In genomic region chr4:44664004-44664766, GRCm38 (mm10) we compare ENCODE assay signal across 8 mouse cellular contexts. TPM values are rescaled to one million over a fixed set of nuclear protein-coding genes. Genes with fewer than 3 reads are reported as not detected.
DNase-seq lines count a peak whose midpoint lies in the region; ATAC-seq and TF ChIP-seq lines count a peak whose summit lies in the region.

No protein-coding gene starts in this region.

- H3K27me3 ChIP-seq in heart, embryonic 11.5 days (ENCODE audit: control insufficient read depth, insufficient read depth, low read length) = peaks cover 61% of the 10 kb centered on the region
- peaks cover 79% of the 10 kb centered on the region for H3K27me3 ChIP-seq in limb, embryonic 15.5 days

- H3K9ac ChIP-seq in heart, embryonic 11.5 days (ENCODE audit: low read depth, low read length) = peak overlapping the region; percentile 39; the same call in 1 of the 2 replicates
- H3K9ac ChIP-seq in limb, embryonic 15.5 days = no peak overlapping the region

- no peaks in the 10 kb centered on the region for H3K36me3 ChIP-seq in heart, embryonic 11.5 days (ENCODE audit: control insufficient read depth, insufficient read depth, low read length)
- H3K36me3 ChIP-seq in limb, embryonic 15.5 days = no peaks in the 10 kb centered on the region

- no peak for DNase-seq in heart, postnatal 25 days (ENCODE audit: low spot score)
- DNase-seq in ES-CJ7 (ENCODE audit: low read depth, low spot score) (peak; percentile 26), adipocyte (ENCODE audit: low spot score) (no peak)
- peak; percentile 6 to 15 for DNase-seq in heart, postnatal 14 days
- DNase-seq in right cerebral cortex, postnatal 14 days = peak; percentile 33

- TF ChIP-seq POLR2A in cortical plate, adult 2 months (IDR thresholded peaks at IDR 0.05; ENCODE audit: extremely low read depth, insufficient read depth, low read length) = no peak

- H3K9me3 ChIP-seq in heart, embryonic 11.5 days (replicated peaks; ENCODE audit: control insufficient read depth, low read length) = no peaks in the 10 kb centered on the region
- no peaks in the 10 kb centered on the region for H3K9me3 ChIP-seq in limb, embryonic 15.5 days

- no peak for ATAC-seq in heart, embryonic 11.5 days (replicated peaks; ENCODE audit: insufficient number of reproducible peaks, low FRiP score, low TSS enrichment)
- no peak for ATAC-seq in limb, embryonic 15.5 days (ENCODE audit: insufficient number of reproducible peaks, low FRiP score, low TSS enrichment, low read depth)

- no peaks in the 10 kb centered on the region; the same call in 1 of the 2 replicates for H3K4me1 ChIP-seq in heart, embryonic 11.5 days (ENCODE audit: control insufficient read depth, insufficient read depth, low read length)
- H3K4me1 ChIP-seq in cortical plate, adult 2 months (ENCODE audit: control insufficient read depth, insufficient read depth, low read length) = no peaks in the 10 kb centered on the region
- peaks cover 13% of the 10 kb centered on the region for H3K4me1 ChIP-seq in limb, embryonic 15.5 days

- intact Hi-C loops in heart, postnatal 25 days (cut with DNase I) = no loop called here
- intact Hi-C loops in heart, postnatal 14 days (cut with DNase I) = no loop called here

- peak overlapping the region; percentile 62 for H3K4me3 ChIP-seq in heart, embryonic 11.5 days (ENCODE audit: low read depth, low read length)
- H3K4me3 ChIP-seq in cortical plate, adult 2 months (ENCODE audit: insufficient read depth, low read length) = peak overlapping the region; percentile 22
- peak overlapping the region; percentile 51 for H3K4me3 ChIP-seq in limb, embryonic 15.5 days

- no peak for TF ChIP-seq CTCF in cortical plate, adult 2 months (IDR thresholded peaks at IDR 0.05; ENCODE audit: extremely low read depth, insufficient read depth, low read length)

- no peak overlapping the region for H3K27ac ChIP-seq in heart, embryonic 11.5 days (ENCODE audit: low read depth, low read length)
- no peak overlapping the region for H3K27ac ChIP-seq in cortical plate, adult 2 months (ENCODE audit: insufficient read depth, low read length)
- no peak overlapping the region for H3K27ac ChIP-seq in limb, embryonic 15.5 days

- H3K4me2 ChIP-seq in heart, embryonic 11.5 days = peak overlapping the region; percentile 99
- peak overlapping the region; percentile 94 for H3K4me2 ChIP-seq in limb, embryonic 15.5 days

- WGBS in heart, embryonic 11.5 days (ENCODE audit: insufficient replicate concordance) = under 1% methylated on average over 81 of the region's 81 CpGs
- WGBS in limb, embryonic 15.5 days = under 1% methylated on average over 81 of the region's 81 CpGs

RNA-seq across cellular contexts. Expression of gene Pax5, which starts 46.1 kb away (rescaled TPM):
- not detected in 2 replicates for polyA plus RNA-seq in heart, embryonic 11.5 days (2014; fragmentation: Nextera tagmentation; extraction: Ambion mirVana)
- 1 to 10 TPM in 1 of 2 experiments, under 1 TPM in 1; 0.65 to 1.1 TPM for total RNA-seq in heart, postnatal 25 days (2021)
- polyA plus RNA-seq in cortical plate, adult 2 months (2012; rRNA removed) = 0.06 TPM in 2 replicates
- under 1 TPM; 0.71 to 0.76 TPM for total RNA-seq in heart, postnatal 14 days (2021)
- 0.18 TPM in 1 of 2 replicates, not detected in the other for polyA plus RNA-seq in limb, embryonic 15.5 days (2015; fragmentation: Nextera tagmentation; extraction: Ambion mirVana)

Comparison
In these comparisons a context has a peak if more than half of its experiments do, and no peak if none do; other contexts are left out.
1. DNase-seq: peak in ES-CJ7 (single experiment), heart, postnatal 14 days (2 of 2) and right cerebral cortex, postnatal 14 days (single experiment); none in heart, postnatal 25 days (single experiment) and adipocyte (single experiment).
2. Peak in every context shown above with its lines, with median percentiles within 50 percentile points of each other: H3K4me3 ChIP-seq.